Mouse (Mus musculus) left cerebral cortex, postnatal 14 days (tissue): ENCODE measurements around the gene Trib3. TPM values are rescaled to one million over a fixed set of nuclear protein-coding genes. Genes with fewer than 3 reads are reported as not detected.

Experiments used
- DNase-seq, 2 experiments: peaks; one replicate each; pipeline ENCODE4 v3.0.0; 2021 to 2022; ENCODE audit warnings: low spot score in 2 of 2, mixed read lengths in 1 of 2
- intact Hi-C: fragments of 180-260 bp; cut with DNase I; formaldehyde crosslinking; loops from one replicate; pipeline ENCODE4 v1.15.1; 2025
- total RNA-seq, 2 experiments: library from RNA; stranded (reverse); gene quantifications; 2 replicates each; pipeline ENCODE4 v1.2.3; 2021

Gene Trib3
- total RNA-seq, 2 experiments from 2014 or later, result 0.34 to 0.99 TPM

- intact Hi-C loops, result no loop called here
- peak; percentile 51 to 73 for DNase-seq
These were observed 6.2 kb upstream of the Trib3 start for GRCm38 (mm10) chr2:152349842-152350540.

DNA sequence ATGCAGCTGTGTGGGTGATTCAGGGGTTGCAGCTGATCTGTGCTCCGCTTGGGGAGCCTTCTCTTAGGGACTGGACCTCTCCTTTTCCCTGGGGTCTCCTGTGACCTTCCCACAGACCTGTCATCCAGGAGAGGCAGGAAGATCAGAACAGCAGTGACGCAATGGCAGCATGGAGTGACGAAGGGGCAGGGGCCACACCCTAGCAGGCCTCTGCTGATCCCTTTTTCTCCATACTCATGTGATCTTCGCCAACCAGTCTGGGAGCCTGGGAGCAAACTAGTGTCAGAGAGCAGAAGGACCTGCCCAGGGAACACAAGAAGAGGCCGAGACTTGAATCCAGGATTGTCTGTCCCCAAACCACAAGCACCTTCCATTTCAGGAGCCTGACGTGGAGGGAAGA, 5.4 kb upstream of the Trib3 start:
- DNase-seq, result no peak
- intact Hi-C loops, result no loop called here

DNA sequence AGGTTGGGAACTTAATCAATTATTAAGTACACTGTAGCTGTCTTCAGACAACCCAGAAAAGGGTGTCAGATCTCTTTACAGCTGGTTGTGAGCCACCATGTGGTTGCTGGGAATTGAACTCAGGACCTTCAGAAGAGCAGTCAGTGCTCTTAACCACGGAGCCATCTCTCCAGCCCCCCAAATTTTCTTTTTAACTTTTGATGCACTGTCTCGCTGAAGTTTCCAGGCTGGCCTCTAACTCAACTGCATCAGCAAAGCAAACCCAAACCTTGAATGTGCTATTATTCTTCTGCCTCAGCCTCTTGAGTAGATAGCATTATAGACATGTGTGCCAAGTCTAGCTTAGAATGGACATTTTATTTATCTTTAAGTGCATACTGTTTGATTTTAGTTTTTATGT, 3.9 kb upstream of the Trib3 start:
- no peak for DNase-seq

GRCm38 (mm10) chr2:152346776-152347465, 3.1 kb upstream of the Trib3 start:
- intact Hi-C loops, result no loop called here
- no peak for DNase-seq

More for the DNA sequence above, 3.9 kb upstream of the Trib3 start:
- intact Hi-C loops, result no loop called here

- DNase-seq, result no peak
- intact Hi-C loops, result no loop called here
These were observed 1.6 kb upstream of the Trib3 start for GRCm38 (mm10) chr2:152345393-152345792.

GRCm38 (mm10) chr2:152344909-152345308, 1.1 kb upstream of the Trib3 start:
- intact Hi-C loops, result no loop called here

DNA sequence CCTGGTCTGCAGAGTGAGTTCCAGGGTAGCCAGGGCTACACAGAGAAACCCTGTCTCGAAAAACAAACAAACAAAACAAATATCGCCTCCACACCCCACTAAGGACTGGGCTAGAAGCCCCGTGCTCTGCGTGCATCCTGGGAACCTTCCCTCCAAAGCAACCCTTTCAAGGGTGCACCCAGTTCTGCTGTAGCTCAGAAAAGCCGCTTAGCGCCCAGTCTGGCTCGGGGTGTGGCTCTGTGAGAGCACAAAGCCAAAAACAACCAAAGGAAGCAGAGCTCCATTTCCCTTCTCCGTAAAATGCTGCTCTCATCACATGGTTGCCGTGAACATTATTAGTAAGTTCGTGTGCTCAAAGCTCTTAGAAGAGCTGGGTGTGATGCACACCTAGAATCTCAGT, 529 bp upstream of the Trib3 start:
- no peak for DNase-seq
- intact Hi-C loops, result no loop called here

More at GRCm38 (mm10) chr2:152344909-152345308, 1.1 kb upstream of the Trib3 start:
- no peak for DNase-seq

- DNase-seq, result no peak
- intact Hi-C loops, result no loop called here
These were observed 4.1 kb downstream of the Trib3 start for GRCm38 (mm10) chr2:152339631-152340179.

- DNase-seq, result no peak
- intact Hi-C loops, result no loop called here
These were observed 5.5 kb downstream of the Trib3 start for GRCm38 (mm10) chr2:152338319-152338718.

DNA sequence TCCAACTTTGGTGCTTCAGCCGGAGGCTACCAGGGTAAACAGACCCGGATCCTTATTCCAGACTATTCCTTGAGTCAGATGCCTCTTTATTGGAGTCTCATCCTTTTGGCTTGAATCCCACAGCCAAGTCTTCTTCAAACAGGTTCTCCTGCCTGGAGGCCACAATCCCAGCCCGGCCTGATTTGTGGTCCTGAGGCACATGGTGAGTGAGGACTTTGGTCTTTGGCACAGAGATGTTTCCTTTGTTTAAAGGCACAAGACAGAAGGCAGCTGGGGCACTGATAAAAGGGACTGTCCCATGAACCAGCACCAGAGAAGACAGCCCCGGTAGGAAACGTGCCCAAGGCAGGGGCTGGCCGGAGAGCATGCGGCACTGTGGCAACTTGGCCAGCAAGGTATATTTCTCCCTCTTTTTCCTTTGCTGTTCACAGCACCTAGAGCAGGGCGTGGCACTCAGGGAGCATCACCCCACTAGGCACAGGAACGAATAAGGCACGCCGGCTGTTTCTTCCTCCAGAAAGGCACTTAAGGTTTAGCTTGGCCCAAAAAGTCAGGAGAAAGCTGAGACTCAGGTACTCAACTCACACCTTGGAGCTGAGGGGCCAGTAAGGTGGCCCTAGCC, 6.1 kb downstream of the Trib3 start:
- no peak for DNase-seq
- intact Hi-C loops, result no loop called here

- DNase-seq, result no peak
- intact Hi-C loops, result no loop called here
These were observed 7.0 kb downstream of the Trib3 start for GRCm38 (mm10) chr2:152336856-152337255.

GRCm38 (mm10) chr2:152335289-152335820, 8.5 kb downstream of the Trib3 start:
- intact Hi-C loops, result no loop called here
- no peak for DNase-seq

DNA sequence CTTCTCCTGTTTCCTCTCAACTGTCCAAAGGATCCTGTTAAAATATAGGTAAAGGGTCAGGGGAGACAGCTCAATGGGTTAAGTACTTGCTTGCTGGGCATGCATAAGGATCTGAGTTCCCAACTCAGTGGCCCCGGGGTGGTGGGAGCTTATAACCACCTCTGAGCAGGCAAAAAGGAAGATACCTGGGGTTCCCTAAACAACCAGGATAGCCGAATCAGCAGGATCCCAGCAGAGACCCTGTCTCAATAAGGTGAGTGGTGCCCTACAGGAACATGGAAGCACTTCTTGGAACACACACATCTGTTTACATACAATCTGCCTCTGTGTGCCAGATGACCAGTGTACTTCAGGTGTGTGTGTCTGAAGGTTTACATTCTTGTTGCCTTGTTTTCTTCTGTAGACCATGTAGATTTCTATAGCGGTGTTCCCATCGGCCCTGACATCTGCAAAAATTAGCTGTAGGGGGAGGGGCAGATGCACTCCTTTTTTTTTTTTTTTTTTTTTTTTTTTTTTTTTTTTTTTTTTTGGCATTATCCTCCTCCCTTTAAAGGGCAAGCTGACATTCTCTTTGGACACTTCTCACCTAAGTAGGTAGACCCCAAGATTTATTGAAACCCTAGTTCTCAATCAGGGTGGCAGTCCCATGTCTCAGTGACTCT, 10.4 kb downstream of the Trib3 start:
- intact Hi-C loops, result no loop called here
- DNase-seq, result no peak

DNA sequence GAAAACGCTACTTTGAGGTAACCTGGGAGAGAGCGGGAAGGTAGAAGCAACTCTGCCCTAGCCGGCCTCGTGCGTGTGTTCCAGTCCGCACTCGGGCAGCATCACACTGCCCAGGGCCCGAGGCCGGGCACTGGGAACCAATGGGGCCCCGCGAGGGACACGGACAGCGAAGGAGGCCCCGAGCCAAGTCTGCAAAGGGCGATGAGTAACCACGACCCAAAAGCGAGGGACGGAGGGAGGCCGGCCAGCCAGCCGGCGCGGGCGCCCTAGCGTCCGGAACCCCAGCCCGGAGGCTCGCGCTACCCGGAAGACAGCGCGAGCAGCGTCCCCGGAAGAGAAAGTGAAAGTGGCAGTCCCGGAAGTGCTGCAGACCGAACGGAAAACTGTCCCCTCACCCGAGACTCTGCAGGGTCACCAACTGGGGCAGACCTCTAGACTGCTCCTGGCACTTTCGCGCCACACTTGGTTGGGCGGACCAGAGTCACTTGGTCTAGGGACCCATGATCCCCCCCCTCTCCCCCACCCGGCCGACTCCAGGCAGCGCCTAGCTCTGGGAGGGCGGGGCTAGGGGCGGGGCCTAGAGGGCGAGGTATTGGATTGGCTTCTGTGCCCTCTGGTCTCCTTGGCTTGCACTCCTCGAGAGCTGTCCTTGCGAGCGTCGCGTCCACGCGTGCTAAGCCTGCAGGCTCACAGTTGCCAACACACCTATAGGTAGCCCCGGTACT, 11.6 kb downstream of the Trib3 start, which contains the start of gene Rbck1:
Gene Rbck1 (minus strand): TSS at position 553 of the 725 bp plus-strand sequence.
- DNase-seq, result peak; percentile 82 to 90
- intact Hi-C loops, result no loop called here

DNA sequence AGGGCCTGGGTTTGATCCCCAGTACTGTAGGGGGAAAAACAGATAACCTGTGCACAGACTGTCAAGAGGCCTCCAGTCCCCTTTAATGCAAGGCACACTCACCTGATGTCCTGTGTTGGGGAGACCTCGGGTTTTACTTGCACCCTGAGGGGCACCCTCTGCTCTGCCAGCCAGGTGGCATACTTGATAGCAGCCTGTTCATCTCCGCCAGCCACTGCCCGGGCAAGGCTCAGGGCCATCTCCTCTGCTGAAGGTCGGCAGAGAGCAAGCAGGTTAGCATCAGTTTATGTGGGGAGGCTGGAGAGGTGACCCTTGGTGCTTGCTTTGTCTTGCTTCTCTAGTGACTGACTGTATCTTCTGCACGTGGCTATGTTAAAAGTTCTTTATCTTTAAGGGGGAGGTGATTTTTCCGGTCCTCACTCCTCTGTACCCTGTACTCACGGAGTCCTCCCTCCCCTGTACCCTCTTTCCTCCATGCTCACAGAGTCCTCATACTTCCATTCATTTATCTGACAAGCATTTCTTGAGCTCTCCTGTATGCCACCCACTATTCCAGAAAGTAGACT, 12.9 kb downstream of the Trib3 start:
- intact Hi-C loops, result no loop called here
- no peak for DNase-seq

- no peak for DNase-seq
- intact Hi-C loops, result no loop called here
These were observed 15.9 kb downstream of the Trib3 start for GRCm38 (mm10) chr2:152327980-152328379.

DNA sequence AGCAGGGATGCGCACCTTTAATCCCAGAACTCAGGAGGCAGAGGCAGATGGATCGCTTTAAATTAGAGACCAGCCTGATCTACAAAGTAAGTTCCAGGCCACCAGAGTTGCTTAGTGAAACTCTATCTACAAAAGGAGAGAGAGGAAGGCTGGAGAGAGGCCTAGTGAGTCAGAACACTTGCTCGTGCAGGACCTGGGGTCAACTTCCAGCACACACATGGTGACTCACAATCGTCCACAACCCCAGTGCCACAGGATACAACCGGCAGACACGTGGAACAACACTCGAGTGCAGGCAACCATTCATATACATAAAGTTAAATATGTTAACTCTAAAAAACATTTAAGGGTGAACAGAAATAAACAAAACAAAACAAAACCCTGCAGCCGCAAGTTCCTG, 17.2 kb downstream of the Trib3 start:
- intact Hi-C loops, result no loop called here
- no peak for DNase-seq

DNA sequence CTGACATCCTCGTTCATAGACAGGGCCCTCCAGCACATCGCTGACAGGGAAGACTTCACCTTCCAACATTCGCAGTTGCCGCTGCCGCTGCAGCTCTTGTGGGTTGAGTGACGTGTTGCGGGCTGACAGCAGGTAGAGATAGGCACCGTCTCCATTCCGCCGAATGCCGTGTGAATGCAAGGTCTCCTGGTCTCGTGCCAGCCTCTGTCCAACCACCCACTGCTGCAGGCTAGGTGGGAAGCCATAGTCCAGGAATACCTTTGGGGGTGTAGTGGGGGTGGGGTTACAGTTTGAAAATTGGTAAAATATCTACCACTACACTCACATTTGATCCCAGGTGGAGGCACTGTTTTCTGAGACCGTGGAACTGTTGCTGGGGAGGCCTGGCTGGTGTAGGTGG, 17.7 kb downstream of the Trib3 start:
- DNase-seq, result no peak
- intact Hi-C loops, result no loop called here

GRCm38 (mm10) chr2:152324842-152325241, 19.0 kb downstream of the Trib3 start:
- DNase-seq, result no peak
- intact Hi-C loops, result no loop called here
